Mouse (Mus musculus): ENCODE results near the gene Chn2. TPM values are rescaled to one million over a fixed set of nuclear protein-coding genes. Genes with fewer than 3 reads are reported as not detected.

The Chn2 gene
- polyA plus RNA-seq, 1 experiment from 2014 or later, result 16.8 TPM

DNA sequence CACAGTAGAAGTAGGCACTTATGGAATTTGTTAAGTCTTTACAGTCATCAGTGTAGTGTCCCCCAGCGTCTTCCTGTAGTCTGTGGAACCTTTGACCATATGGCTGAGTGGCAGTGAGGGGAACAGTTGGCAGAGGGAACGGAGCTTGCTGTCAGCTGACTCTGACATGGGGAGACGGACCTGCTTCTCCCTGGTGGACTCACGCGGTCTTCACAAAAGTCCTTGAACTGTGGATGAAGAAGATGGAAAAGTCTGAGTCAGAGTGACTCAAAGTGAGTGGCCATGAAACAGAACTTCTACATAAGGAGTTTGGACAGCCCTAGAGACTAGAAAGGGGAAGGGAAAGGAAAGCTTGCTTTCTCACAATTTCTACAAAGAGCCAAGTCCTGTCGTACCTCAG, 36.1 kb downstream of the Chn2 start:
- H3K79me2 ChIP-seq (ENCODE audit: inconsistent target), result no peaks in the 10 kb centered on the region
- H3K4me3 ChIP-seq (ENCODE audit: inconsistent target), result no peak overlapping the region
- no peaks in the 10 kb centered on the region for H3K36me3 ChIP-seq (ENCODE audit: inconsistent target)
- 54% methylated on average over 6 of the region's 6 CpGs for WGBS (ENCODE audit: missing documents)
- H3K27ac ChIP-seq, result peak overlapping the region; percentile 8; the same call in 1 of the 2 replicates

DNA sequence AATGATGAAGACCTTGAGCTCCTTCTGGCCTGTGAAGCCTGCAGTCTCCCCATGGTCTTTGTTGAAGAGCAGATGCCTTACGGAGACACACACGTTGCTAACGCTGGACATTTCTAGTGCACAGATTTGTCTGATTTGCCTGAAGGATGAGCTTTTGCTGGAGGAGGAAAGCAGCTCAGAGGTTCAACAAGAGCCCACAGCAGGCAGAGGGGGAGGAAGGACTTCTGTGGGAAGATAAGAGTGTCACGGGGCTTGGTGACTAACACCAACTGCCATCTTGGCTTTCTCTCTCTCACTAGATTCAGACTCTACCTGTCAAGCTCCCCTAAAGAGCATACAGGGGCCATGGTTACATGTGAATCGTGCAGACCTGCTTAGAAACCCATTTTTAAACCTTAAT, 37.3 kb downstream of the Chn2 start:
- H3K4me3 ChIP-seq (ENCODE audit: inconsistent target), result no peak overlapping the region
- H3K79me2 ChIP-seq (ENCODE audit: inconsistent target), result no peaks in the 10 kb centered on the region
- H3K27ac ChIP-seq, result no peak overlapping the region
- H3K36me3 ChIP-seq (ENCODE audit: inconsistent target), result no peaks in the 10 kb centered on the region
- WGBS (ENCODE audit: missing documents), result 94% methylated on average over 5 of the region's 5 CpGs

DNA sequence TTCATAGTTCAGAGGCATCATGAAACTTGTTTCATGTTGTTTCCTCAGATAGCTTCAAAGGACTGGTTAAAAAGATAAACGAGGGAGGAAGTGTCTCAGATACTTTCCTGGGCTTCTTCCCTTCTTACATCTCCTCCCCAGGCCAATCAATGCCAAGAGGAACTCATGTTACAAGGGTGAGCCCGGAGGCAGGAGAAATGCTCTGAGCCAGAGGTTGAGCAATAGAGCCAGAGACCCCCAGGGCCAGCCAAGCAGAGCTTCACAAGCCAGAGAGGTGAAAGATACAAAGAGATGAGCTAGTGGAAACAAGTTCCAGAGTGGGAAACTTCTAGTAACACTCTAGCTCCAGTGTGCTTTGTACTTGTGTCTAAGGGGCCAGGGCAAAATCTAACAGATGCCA, 38.9 kb downstream of the Chn2 start:
- Histone ChIP-seq H3K36me3 (ENCODE audit: inconsistent target) (no peaks in the 10 kb centered on the region), H3K27ac (no peak overlapping the region), H3K79me2 (ENCODE audit: inconsistent target) (no peaks in the 10 kb centered on the region), H3K4me3 (ENCODE audit: inconsistent target) (no peak overlapping the region)
- 0% methylated on average over 2 of the region's 2 CpGs for WGBS (ENCODE audit: missing documents)

DNA sequence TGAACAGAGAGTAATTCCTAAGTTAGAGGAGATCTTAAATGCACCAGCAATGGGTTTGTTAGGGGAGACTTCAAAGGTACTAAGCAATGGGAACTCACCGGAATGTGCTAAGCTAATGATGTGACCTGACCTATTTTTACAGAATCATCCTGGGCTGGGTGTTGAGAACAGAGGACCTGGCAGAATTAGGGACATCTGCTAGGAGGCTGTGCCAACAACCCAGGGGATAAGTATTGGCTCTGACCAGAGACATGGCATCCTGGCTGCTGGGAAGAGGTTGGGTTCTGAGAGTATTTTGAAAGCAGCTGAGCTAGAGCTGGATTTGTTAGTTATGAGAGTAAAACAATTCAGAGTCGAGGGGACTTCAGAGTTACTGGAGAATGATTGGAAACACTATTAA, 40.5 kb downstream of the Chn2 start:
- no peak overlapping the region for H3K4me3 ChIP-seq (ENCODE audit: inconsistent target)
- H3K79me2 ChIP-seq (ENCODE audit: inconsistent target), result no peaks in the 10 kb centered on the region
- WGBS (ENCODE audit: missing documents), result 96% methylated on average over 2 of the region's 2 CpGs
- H3K27ac ChIP-seq, result no peak overlapping the region
- H3K36me3 ChIP-seq (ENCODE audit: inconsistent target), result no peaks in the 10 kb centered on the region

DNA sequence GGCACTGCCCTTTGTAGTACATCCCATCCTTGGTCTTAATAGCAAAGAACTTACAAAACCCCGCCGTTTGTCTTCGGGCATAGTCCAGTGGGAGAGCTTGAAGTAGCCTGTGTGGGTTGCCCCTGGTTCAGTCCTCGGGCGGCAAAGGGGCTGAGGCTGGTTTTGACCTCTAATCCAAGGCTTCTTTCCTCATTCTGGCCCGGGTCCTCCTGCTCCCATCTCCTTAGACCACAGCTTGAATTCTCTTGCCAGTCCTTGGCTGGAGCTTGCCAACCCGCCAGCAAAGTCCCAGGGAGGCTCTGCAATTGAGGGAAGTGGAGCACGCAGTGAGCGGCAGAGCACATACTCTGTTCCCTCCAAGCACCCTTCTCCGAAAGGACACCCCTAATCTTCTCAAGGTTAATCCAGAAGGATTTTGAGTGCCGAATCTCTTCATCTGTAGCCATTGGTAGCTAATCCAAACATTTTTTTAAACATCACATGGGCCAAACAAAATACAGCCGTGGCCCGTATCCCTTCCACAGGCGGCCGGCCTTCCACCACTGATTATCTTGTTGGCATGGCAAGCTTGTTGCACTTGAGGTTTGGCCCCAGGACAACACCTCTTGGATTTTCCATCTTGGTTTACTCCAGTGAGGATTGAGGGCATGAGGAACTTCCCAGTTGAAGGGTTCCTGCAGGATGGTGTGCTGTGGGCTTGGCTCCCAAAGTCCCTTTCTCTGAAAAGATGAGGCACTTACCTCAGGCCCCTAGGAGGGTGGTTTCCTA, 41.3 kb downstream of the Chn2 start:
- WGBS (ENCODE audit: missing documents), result 90% methylated on average over 15 of the region's 15 CpGs

DNA sequence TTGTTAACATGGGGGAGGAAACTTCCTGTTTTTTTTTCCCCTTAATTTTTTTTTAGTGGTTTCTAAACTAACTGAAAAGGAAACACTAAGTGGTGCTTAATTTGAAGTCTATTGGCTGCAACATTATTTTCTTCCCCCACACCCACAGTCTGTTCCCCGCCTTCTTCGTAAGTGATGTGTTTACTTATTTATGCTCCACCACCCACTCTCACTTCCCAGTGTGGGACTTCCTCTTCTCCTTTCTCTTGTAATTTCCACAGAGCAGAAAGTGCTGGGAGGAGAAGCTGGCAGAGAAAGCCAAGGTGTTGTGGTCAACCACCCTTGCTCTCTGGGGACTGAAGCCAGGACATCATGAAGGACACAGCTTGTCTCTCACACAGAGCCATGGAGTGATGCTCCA, 43.2 kb downstream of the Chn2 start:
- 11% methylated on average over 2 of the region's 2 CpGs for whole genome bisulfite sequencing (ENCODE audit: missing documents)
- H3K27ac ChIP-seq, result peak overlapping the region; percentile 52
- no peaks in the 10 kb centered on the region for H3K36me3 ChIP-seq (ENCODE audit: inconsistent target)
- H3K4me3 ChIP-seq (ENCODE audit: inconsistent target), result no peak overlapping the region
- no peaks in the 10 kb centered on the region for H3K79me2 ChIP-seq (ENCODE audit: inconsistent target)

More for the DNA sequence above, 41.3 kb downstream of the Chn2 start:
- H3K36me3 ChIP-seq (ENCODE audit: inconsistent target), result no peaks in the 10 kb centered on the region
- H3K27ac ChIP-seq, result no peak overlapping the region
- no peaks in the 10 kb centered on the region for H3K79me2 ChIP-seq (ENCODE audit: inconsistent target)
- H3K4me3 ChIP-seq (ENCODE audit: inconsistent target), result no peak overlapping the region

DNA sequence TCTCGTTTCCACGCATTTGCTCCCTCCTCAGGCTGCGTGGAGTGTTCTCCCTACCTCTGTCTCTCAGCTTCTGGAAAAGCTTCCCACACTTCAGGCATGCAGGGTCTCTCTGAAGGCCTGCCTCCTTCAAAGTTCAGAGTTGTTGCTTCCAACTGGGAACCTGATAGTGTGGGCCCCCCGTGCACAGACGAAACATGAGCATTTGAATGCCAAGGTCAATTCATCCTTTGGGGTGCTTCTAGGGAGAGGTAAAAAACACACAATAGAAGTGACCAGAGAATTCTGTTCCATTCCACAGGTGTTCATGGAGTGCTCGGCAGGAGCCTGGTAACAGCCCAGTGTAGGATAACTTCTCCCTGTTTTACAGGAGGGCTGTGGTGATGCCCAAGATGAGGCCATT, 44.7 kb downstream of the Chn2 start:
- H3K79me2 ChIP-seq (ENCODE audit: inconsistent target), result no peaks in the 10 kb centered on the region
- H3K4me3 ChIP-seq (ENCODE audit: inconsistent target), result no peak overlapping the region
- no peaks in the 10 kb centered on the region for H3K36me3 ChIP-seq (ENCODE audit: inconsistent target)
- 95% methylated on average over 6 of the region's 6 CpGs for whole genome bisulfite sequencing (ENCODE audit: missing documents)
- H3K27ac ChIP-seq, result no peak overlapping the region

DNA sequence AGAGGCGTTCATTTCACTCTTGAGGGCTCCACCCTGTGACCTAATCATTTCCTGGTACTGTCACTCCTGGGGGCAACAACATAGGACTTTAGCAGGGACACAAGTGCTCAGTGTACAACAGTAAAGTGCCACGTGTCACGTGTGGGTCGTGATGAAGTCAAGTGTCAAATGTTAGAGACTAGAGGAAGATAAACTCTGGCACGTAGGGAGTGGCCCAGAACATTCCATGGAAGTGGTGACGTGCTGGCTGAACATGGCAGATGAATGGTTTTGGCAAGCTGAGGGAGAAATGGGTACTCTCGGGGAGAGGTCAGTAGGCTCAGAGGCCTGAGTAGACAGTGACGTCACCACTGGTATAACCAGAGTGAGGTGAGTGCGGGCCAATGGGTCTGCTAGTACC, 45.7 kb downstream of the Chn2 start:
- Histone ChIP-seq H3K4me3 (ENCODE audit: inconsistent target) (no peak overlapping the region), H3K79me2 (ENCODE audit: inconsistent target) (no peaks in the 10 kb centered on the region), H3K36me3 (ENCODE audit: inconsistent target) (no peaks in the 10 kb centered on the region), H3K27ac (no peak overlapping the region)
- 90% methylated on average over 9 of the region's 9 CpGs for WGBS (ENCODE audit: missing documents)

DNA sequence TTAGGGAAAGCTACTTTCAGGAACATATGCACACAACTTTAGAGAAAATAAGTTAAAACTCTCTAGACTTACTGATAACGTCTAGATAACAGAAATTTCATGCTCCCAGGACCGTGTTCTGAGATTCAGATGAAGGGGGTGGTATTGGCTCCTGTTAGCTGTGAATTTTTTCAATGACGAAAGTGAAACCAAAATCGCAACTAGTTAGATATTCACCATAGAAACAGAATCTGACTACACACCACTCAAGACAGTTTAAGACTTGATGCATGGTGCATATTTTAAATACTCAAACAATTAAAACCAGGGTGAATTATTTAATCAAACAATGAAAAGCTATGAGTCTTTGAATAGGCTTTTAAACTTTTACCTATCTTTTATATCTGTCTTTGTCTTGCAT, 48.8 kb downstream of the Chn2 start:
- no peak overlapping the region for H3K27ac ChIP-seq
- 57% methylated on average over 4 of the region's 4 CpGs for WGBS (ENCODE audit: missing documents)
- no peak overlapping the region for H3K4me3 ChIP-seq (ENCODE audit: inconsistent target)
- no peaks in the 10 kb centered on the region for H3K79me2 ChIP-seq (ENCODE audit: inconsistent target)
- H3K36me3 ChIP-seq (ENCODE audit: inconsistent target), result no peaks in the 10 kb centered on the region

DNA sequence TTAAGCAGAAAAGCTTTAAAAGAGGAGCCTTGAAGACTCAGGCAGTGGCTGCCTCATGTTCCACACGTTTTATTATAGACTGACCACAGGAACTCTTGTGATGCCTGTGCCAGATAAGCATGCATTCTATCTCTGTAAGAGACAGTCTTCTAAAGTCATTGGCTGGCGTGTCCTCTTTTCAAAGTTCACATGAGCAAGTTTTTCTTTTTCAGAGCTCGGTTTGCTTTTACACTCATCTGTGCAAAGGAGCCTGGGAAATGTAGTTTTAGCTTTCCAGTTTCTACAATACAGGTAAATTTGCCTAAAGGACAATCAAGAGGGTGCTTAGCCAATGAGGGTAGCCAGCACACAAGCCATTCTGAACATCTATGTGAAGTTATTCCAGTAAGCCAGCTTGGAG, 51.5 kb downstream of the Chn2 start:
- 72% methylated on average over 3 of the region's 3 CpGs for WGBS (ENCODE audit: missing documents)
- H3K36me3 ChIP-seq (ENCODE audit: inconsistent target), result no peaks in the 10 kb centered on the region
- H3K79me2 ChIP-seq (ENCODE audit: inconsistent target), result no peaks in the 10 kb centered on the region
- no peak overlapping the region for H3K4me3 ChIP-seq (ENCODE audit: inconsistent target)
- no peak overlapping the region for H3K27ac ChIP-seq

DNA sequence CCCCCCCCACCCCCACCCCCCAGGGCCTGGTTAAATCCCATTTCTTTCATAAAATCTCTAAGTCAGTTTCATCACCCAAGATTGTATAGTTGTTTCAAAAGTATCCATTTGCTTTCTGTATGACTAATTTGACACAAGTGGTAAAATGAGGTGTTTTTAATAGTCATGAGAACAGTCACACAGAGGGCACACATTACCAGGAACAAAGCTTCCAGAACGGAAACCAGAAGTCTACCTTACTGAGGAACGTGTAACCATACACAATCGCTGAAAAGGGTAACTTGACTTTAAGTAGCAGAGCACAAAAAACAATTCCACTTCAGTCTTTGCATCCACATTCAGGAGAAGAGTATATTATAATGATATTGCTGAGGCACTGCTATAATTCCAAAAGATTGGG, 53.6 kb downstream of the Chn2 start:
- 74% methylated on average over 3 of the region's 3 CpGs for WGBS (ENCODE audit: missing documents)
- Histone ChIP-seq H3K36me3 (ENCODE audit: inconsistent target) (no peaks in the 10 kb centered on the region), H3K79me2 (ENCODE audit: inconsistent target) (no peaks in the 10 kb centered on the region), H3K27ac (no peak overlapping the region), H3K4me3 (ENCODE audit: inconsistent target) (no peak overlapping the region)

DNA sequence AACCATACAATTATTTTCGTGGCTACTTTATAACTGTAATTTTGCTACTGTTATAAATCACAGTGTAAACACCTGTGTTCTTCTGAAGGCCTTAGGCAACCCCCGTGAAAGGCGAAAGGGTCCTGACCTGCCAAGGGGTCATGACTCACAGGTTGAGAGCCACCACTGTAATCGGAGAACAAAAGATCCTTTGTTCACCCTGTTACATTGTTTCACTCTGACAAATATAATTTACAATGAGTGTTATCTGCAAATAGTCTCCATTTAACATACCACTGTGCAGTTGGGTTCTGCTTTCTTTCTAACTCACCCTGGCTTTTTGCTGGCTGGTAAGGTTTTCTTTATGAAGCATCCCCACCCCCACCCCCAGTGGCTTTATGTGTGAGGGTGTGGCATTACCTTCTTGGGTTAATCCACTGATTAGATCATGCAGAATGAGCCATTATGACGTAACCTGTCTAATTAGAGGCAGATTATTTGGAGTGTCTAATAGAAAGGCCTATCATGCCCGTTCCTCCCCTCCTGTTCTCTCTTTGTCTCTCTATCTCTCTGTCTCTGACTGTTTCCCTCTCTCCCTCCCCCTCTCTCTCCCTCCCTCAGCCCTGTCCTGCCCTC, 56.9 kb downstream of the Chn2 start:
- 89% methylated on average over 6 of the region's 6 CpGs for WGBS (ENCODE audit: missing documents)
- Histone ChIP-seq H3K27ac (no peak overlapping the region), H3K79me2 (ENCODE audit: inconsistent target) (no peaks in the 10 kb centered on the region), H3K4me3 (ENCODE audit: inconsistent target) (no peak overlapping the region), H3K36me3 (ENCODE audit: inconsistent target) (no peaks in the 10 kb centered on the region)

DNA sequence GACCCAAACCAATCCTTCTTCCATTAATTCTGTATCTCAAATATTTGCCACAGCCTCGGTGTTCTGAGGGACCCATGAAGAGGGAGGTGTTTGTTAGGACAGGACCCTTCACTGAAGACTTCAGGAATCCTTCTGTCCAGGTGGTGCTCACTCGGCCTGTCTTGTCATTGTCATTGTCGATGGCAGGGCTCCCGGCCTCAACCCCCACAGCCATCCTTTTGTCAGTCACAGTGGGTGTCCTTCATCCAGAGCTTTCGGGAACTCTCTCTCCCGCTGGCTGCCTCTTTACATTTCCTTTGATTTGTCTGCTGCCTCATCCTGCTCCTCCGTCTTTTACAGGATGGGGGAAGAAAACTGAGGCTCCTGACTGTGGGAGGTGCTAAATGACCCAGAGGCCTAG, 57.5 kb downstream of the Chn2 start:
- 83% methylated on average over 7 of the region's 7 CpGs for WGBS (ENCODE audit: missing documents)
- Histone ChIP-seq H3K79me2 (ENCODE audit: inconsistent target) (no peaks in the 10 kb centered on the region), H3K27ac (no peak overlapping the region), H3K36me3 (ENCODE audit: inconsistent target) (no peaks in the 10 kb centered on the region), H3K4me3 (ENCODE audit: inconsistent target) (no peak overlapping the region)

DNA sequence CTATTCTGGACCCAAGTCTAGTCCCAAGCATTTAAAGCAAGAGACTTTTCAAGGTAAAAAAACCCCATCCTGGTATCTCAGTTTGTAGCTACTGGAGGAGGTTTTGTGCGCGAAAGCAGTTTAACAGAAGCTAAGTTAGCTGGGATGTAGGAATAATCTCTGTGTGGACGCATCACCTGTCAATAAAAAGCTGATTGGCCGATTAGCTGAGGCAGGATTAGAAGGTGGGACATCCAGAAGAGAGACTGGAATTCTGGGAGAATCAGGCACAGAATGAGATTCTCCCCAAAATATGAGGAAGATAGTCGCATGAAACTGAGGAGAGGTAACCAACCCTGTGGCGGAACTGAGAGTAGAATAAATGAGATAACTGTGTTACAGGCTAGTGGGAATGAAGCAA, 59.0 kb downstream of the Chn2 start:
- Histone ChIP-seq H3K27ac (no peak overlapping the region), H3K79me2 (ENCODE audit: inconsistent target) (no peaks in the 10 kb centered on the region), H3K4me3 (ENCODE audit: inconsistent target) (no peak overlapping the region), H3K36me3 (ENCODE audit: inconsistent target) (no peaks in the 10 kb centered on the region)
- 94% methylated on average over 6 of the region's 6 CpGs for WGBS (ENCODE audit: missing documents)

DNA sequence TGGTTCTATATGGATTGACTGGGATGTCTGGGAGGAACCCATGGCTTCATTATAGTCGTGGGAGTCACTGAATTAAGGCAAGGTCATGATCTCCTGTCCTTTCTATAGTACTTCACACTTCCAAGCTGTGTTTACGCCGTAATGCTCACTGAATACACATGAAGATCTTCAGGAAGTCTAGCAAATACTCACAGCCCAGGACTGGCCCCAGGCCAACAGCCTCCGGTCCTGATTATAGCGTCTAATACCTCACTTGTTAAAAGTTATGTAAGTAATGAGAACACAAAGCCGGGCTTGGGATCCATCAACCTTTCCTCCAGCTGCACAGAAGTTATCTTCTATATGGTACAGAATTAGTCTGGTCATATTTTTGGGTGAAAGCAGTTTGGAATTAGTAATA, 60.3 kb downstream of the Chn2 start:
- no peaks in the 10 kb centered on the region for H3K36me3 ChIP-seq (ENCODE audit: inconsistent target)
- 84% methylated on average over 6 of the region's 6 CpGs for WGBS (ENCODE audit: missing documents)
- no peaks in the 10 kb centered on the region for H3K79me2 ChIP-seq (ENCODE audit: inconsistent target)
- no peak overlapping the region for H3K4me3 ChIP-seq (ENCODE audit: inconsistent target)
- H3K27ac ChIP-seq, result no peak overlapping the region

DNA sequence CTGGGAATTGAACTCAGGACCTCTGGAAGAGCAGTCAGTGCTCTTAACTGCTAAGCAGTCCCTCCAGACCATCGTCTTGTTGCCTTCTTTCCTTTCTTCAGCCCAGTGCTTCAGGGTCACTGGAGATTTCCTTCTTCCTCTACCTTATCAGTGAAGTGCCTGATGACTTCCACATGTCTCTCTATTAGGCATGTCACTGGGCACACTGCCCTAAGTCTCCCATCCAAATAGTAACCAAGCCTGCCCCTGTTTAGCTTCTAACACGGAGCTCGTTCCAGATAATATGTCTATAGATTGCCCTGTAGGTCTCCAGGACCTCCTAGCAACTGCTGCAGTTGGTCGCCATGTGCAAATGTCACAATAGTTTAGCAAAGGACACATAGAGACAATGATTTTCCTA, 62.9 kb downstream of the Chn2 start:
- Histone ChIP-seq H3K36me3 (ENCODE audit: inconsistent target) (no peaks in the 10 kb centered on the region), H3K79me2 (ENCODE audit: inconsistent target) (no peaks in the 10 kb centered on the region), H3K4me3 (ENCODE audit: inconsistent target) (no peak overlapping the region), H3K27ac (no peak overlapping the region)
- WGBS (ENCODE audit: missing documents), result 94% methylated on average over 4 of the region's 4 CpGs
